Mouse (Mus musculus) lung, adult 2 months (tissue): ENCODE results near the gene Lrp10.

Source experiments
- CTCF ChIP-seq: fragments of 200-500 bp; IDR thresholded peaks from 2 replicates; pipeline ENCODE4 v1.5.1; 2011; ENCODE audit warnings: mild to moderate bottlenecking, low read length, control low read depth; ENCODE audit not compliant: insufficient read depth
- POLR2A ChIP-seq: fragments of 200-500 bp; IDR thresholded peaks from 2 replicates; pipeline ENCODE4 v1.6.1; 2011; ENCODE audit warnings: low read depth, mild to moderate bottlenecking, control low read depth, low read length, borderline replicate concordance; ENCODE audit errors: extremely low read depth

- no peak for TF ChIP-seq CTCF
- no peak for TF ChIP-seq POLR2A
These were observed 5.9 kb upstream of the Lrp10 start for GRCm38 (mm10) chr14:54457907-54458569.
